Mouse (Mus musculus): ENCODE results near the gene Opalin.

- no peak for TF ChIP-seq CTCF (IDR thresholded peaks at IDR 0.05)
- no peak for TF ChIP-seq EP300 (IDR thresholded peaks at IDR 0.05)
These were observed 63.3 kb downstream of the Opalin start for GRCm38 (mm10) chr19:41013591-41013990.

Measured in lung, postnatal 0 days (tissue).